Mouse (Mus musculus) naive thymus-derived CD4-positive, alpha-beta T cell, adult 2 months (primary cell): ENCODE results near the gene Gm45618.

Source experiments
- DNase-seq: peaks from one replicate; pipeline ENCODE4 v3.0.0-alpha.2; 2011; ENCODE audit warnings: low read depth

Gm45618 gene

DNA sequence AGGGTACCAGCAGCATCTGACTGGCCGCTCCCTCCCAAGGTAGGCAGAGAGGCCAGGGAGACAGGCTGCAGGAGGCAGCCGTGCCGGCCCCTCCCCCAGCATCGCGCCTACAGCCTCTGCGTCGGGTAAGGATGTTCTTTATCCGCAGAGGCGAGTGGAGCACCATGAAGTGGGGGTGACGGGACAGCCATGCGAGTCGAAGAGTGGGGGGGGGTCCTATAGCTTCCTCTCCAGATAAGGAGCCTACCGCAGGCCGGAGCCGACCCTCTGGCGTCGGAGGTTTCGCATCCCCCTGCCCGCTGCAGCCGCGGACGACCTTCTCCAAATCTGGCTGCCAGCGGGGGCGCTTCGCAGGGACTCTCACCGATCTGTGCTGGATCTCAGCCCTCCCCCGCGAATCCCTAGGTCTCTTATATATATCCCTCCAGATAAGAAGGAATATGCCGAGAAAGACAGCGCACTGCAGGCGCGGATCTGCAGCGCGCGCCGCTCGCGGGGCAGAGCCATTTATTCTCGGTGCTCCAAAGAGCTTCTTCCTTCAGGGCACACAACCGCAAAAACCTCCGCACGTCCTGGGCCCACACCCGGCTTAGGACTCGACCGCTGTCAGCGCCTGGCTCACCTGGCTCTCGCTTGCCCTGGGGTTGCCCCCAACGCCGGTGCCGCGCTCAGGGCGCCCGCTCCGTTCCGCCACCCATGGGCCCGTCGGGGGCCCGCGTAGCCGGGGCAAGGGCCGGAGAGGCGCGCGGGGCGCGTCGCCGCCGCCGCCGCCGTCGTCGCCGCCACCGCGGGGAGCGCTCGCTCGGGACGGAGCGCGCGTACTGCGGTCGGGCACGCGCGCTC is 26.0 kb downstream of the Gm45618 start:
- peak; percentile 46 for DNase-seq

- peak; percentile 20 for DNase-seq
These were observed 26.8 kb downstream of the Gm45618 start for GRCm38 (mm10) chr7:142093696-142094240.

DNA sequence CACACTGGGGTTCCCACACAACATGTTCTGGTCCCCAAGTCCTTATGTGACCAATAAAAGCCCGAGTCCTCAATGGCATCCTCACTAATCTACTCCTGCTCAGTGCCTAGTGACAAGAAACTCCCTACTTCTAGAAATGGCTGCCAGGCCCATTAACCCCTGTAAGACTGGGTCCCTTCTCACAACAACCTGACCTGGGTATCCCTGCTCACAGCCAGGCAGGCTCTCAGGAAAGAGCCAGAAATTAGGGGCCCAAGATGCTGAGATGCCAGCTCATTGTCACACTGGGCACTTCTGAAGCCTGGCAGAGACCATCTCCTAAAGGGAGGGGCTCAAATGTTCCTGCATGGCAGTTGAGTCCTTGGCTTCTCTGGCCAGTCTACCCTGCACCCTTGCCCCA is 27.5 kb downstream of the Gm45618 start:
- no peak for DNase-seq

GRCm38 (mm10) chr7:142091848-142092247 is 28.7 kb downstream of the Gm45618 start:
- DNase-seq: no peak

GRCm38 (mm10) chr7:142089648-142090447 is 30.7 kb downstream of the Gm45618 start:
- no peak for DNase-seq

- DNase-seq: no peak
These were observed 31.6 kb downstream of the Gm45618 start for GRCm38 (mm10) chr7:142088886-142089285.

GRCm38 (mm10) chr7:142087069-142087652 is 33.4 kb downstream of the Gm45618 start:
- no peak for DNase-seq

DNA sequence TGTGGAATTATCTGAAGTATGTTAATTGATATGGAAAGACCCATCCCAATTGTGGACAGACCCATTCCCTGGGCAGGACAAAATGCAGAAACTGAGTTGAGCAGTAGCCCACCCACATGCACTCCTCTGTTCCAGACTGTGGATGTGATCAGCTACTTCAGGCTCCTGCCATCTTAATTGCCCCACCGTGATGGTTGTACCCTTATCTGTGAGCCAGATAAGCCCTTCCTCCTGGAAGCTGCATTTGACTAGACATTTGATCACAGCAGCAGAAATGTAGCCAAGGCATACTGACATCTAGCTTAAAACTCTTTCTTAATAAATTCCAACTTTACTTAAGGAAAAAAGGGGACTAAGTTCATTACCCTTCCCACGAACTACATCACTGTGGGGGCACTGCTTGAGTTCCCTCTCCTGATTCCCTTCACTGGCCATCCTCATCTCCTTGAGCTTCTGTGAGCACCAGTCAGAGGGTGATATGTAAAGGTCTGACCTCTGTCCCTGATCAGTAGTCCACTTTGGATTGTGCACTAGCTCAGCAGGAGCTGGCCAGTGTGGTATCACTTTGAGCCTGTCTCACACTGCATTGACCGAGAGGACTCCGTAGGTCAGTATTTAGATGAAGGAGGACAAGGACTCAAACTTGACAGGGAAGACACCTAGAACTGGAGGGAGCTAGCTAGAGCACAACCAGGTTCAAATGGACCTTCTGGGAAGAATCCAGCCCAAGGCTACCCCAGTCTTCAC is 34.2 kb downstream of the Gm45618 start:
- no peak for DNase-seq

DNA sequence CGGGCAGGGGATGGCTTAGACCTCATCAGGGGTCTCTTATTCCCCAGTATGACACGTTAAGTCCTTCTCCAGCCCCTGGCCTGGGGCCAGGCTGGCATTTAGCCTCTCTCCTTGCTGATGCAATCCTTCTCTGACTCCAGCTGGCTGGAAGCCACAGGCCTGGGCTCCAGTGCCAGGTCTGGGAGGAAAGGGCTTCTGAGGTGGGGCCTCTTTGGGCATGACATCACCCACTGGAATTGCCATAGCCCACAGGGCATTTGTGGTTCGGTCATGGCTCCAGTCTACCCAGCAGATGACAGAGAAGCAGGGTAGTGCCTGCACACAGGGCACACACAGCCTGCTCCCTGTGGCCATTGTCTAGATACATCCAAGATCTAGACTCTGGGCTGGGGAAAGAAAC is 35.7 kb downstream of the Gm45618 start:
- DNase-seq: no peak

DNA sequence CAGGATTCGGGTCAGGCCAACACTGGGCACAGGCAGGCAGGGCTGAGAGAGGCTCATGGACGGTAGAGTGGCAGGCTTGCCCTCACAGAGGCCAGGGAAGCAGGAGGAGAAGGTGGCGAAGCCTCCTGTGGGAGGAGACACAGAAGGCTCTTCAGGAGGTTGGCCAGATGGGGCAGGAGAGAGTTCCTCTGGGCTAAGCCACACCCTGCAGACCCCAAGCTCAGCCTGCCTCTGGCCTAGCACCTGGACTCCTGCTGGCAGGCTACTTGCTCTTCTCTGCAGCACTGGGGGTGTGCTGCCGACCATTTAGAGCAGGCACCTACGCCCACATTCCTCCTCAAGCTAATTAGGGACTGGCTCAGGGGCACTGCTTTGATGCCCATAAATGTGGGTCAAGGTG is 36.1 kb downstream of the Gm45618 start:
- DNase-seq: no peak

DNA sequence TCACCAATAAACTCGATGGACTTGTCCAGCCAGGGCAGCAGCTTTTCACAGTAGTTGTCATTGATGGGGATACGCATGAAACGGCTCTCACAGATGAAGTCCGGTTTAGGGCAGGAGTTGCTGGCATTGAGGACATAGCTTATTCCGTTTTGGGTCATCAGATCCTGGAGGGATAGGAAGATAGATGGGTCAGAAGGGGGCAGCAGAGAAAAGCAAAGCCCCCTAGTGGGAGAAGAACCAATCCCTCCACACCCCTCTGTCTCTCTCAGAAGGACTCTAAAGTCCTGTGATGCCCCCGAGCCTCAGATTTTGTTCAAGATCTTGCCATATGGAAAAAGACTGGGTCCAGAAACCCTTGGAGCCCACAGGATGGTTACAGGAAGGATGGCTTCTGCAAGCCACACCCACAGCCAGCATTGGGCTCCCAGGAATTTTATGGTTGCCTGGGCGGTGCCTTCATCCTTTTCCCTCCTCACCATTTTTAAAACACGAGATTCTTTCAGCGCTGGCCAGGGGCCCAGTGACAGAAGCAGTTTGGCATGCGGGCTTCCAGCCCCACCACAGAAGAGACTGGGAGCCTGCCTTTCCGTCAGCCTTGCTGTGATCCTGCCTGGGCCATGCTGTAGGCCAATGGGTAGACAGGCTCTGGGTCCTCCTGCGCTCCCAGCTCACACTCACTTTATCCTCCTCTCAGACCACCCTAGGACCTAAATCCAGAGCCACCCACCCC is 36.8 kb downstream of the Gm45618 start:
- DNase-seq: no peak

GRCm38 (mm10) chr7:142082607-142083006 is 37.9 kb downstream of the Gm45618 start:
- no peak for DNase-seq

DNA sequence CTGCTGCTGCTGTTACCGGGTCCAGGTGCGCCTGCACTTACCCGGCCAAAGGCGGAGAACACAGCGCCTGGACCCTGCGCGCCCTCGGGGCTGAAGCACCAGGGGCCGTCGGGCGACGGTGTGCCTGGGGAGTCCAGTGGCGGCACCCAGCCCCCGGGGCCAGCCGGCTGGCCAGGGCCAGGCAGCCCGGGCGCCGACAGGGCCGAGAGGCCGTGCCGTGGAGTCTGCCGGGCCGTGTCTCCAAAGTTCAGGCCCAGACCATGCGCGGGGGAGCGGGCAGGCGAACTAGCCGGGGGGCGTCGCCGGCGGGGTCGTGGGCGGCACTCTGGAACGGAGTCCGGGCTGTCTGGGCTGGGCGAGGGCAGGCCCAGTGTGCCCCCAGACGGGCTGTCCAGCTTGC is 38.4 kb downstream of the Gm45618 start:
- DNase-seq: no peak

DNA sequence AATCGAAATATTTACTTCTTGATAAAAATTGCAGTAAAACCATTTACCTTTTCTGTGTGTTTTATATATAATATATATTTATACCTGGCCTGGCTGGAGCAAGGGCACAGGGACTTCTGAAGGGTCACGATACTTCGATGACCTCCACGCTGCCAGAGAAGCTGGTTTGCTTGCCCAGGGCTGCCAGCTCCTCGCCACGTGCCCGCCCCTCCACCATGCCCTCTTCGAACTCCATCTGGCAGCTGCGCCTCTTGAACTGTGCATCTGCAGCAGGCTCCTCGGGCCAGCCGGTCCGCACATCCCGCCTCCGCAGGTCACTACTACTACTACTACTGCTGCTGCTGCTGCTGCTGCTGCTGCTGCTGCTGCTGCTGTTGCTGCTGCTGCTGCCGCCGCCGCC is 38.8 kb downstream of the Gm45618 start:
- no peak for DNase-seq

- no peak for DNase-seq
These were observed 39.7 kb downstream of the Gm45618 start for GRCm38 (mm10) chr7:142080876-142081275.

GRCm38 (mm10) chr7:142079365-142079764 is 41.2 kb downstream of the Gm45618 start:
- DNase-seq: no peak

DNA sequence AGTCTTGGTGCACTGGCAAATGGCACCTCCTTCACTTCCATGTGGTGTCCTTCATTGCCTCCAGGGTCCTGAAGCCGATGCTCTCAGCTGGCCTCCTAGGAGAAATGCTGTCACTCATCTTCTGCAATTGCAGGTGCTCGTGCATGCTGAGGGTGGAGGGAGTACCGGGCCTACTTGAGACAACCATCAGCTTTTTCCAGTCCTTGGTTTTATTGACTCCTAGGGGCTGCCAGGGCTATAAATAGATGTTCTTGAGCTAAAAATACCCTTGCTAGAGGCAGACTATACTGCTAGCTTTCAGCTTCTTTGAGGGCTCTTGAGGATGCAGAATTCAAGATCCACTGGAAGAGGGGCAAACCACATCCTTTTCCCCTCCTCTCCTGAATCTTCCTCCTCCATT is 43.4 kb downstream of the Gm45618 start:
- DNase-seq: no peak

GRCm38 (mm10) chr7:142074146-142074886 is 46.2 kb downstream of the Gm45618 start:
- DNase-seq: no peak

- DNase-seq: no peak
These were observed 48.8 kb downstream of the Gm45618 start for GRCm38 (mm10) chr7:142071717-142072116.

GRCm38 (mm10) chr7:142071212-142071578 is 49.3 kb downstream of the Gm45618 start:
- DNase-seq: no peak
